Mouse (Mus musculus): ENCODE data around the gene Dpy19l2.

DNA sequence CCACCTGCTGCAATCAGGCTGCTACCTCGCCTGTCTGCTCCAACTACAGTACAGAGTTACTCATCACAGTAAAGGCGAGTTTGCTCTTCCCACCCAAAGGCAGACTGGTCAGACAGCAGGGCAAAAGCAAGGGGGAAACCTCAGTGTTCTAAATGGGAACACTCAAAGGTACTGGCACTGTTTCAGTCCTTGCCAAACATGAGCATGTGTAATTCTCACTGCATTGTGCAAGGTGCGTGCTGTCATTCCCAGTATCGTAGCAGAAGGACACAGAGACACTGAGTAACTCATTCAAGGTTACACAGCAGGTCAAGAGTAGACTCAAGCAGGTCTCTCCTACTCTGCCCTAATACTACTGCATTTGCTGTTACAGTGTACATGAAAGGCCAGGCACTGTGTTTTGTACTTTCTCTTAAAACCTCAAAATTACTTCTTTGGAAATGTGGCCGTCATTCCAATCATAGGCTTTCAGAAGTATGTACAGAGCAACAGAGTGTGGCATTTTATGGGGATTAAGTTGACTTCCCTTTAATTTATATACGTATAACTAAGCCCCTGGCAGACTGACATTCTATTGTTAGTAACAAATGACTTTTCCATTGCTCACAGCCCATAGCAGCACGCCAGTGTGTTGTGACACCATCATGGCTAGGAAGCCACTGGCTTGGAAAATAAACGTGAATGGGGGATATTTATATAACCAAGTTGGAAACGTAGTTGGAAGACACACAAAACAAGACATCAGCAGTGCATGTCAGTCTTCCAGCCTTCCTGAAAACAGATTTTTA is 182.6 kb downstream of the Dpy19l2 start:
- no peak for TF ChIP-seq CTCF (IDR thresholded peaks at IDR 0.05)
- no peak for TF ChIP-seq EP300 (IDR thresholded peaks at IDR 0.05)

Data from lung, postnatal 0 days (tissue).